Mouse (Mus musculus): ENCODE measurements around the gene Usp20. TPM values are rescaled to one million over a fixed set of nuclear protein-coding genes. Genes with fewer than 3 reads are reported as not detected.

The Usp20 gene
- polyA plus RNA-seq, 1 experiment from 2014 or later = 38.5 TPM

DNA sequence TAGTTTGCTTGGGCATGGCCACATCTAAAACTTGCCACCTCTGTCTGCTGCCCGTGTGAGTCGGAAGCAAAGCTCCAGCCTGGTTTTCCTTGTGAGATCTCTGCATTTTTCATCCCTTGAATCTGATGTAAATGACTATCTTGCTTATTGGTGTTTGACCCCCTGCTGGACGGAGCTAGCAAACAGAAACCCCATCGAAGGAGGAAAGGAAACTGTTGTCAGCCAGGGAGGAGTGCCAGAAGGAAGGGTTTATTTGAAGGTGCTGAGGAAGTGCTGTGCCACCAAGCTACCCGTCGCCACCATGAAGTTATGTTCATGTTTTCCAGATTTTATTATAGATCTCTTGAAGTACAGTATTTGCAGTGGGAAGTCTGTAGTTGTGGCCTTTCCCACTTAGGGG lies 27.3 kb upstream of the Usp20 start:
- 60% methylated on average over 6 of the region's 6 CpGs for WGBS
- 0 out of 2 replicates have a peak overlapping the region, but pooled peaks have one; percentile 93 for H3K4me2 ChIP-seq

GRCm38 (mm10) chr2:30957511-30957910 lies 24.6 kb upstream of the Usp20 start:
- Histone ChIP-seq H3K27me3 (no peaks in the 10 kb centered on the region), H3K9me3 (replicated peaks) (no peaks in the 10 kb centered on the region), H3K4me3 (no peak overlapping the region), H3K27ac (no peak overlapping the region), H3K36me3 (peaks cover 62% of the 10 kb centered on the region), H3K4me2 (no peak overlapping the region), H3K9ac (no peak overlapping the region), H3K4me1 (replicated peaks) (peaks cover 23% of the 10 kb centered on the region)
- no peak for ATAC-seq (replicated peaks; ENCODE audit: insufficient number of reproducible peaks, insufficient read depth, low FRiP score, low read depth)
- 81% methylated on average over 4 of the region's 4 CpGs for WGBS

More for the DNA sequence above, 27.3 kb upstream of the Usp20 start:
- H3K27ac ChIP-seq = no peak overlapping the region
- peaks cover 36% of the 10 kb centered on the region for H3K36me3 ChIP-seq
- no peak for ATAC-seq (replicated peaks; ENCODE audit: insufficient number of reproducible peaks, insufficient read depth, low FRiP score, low read depth)
- no peak overlapping the region for H3K4me3 ChIP-seq
- 0 out of 2 replicates have a peak overlapping the region, but pooled peaks have one; percentile 95 for H3K9ac ChIP-seq
- peaks cover 25% of the 10 kb centered on the region for H3K4me1 ChIP-seq (replicated peaks)
- H3K9me3 ChIP-seq (replicated peaks) = no peaks in the 10 kb centered on the region
- H3K27me3 ChIP-seq = no peaks in the 10 kb centered on the region

DNA sequence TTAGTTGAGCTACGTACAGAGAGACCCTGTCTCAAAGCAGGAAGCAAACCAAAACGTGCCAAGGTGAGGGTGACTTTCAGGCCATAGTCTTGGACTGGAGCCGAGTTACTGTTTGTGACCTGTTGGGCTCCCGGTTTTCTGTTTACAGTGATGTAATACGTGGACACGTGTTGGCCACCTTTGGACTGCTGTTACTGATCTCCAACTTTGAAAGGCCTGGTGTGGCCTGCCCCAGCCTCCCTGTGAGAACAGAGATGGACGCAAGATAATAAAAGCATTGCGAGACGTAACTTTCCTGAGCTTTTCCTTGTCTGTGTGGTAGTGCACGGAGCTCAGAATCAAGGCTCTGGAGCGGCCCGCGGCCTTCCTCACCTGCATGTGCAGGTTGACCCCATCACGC lies 23.4 kb upstream of the Usp20 start:
- no peak for ATAC-seq (replicated peaks; ENCODE audit: insufficient number of reproducible peaks, insufficient read depth, low FRiP score, low read depth)
- H3K27ac ChIP-seq = no peak overlapping the region
- no peaks in the 10 kb centered on the region for H3K9me3 ChIP-seq (replicated peaks)
- no peaks in the 10 kb centered on the region for H3K27me3 ChIP-seq
- H3K9ac ChIP-seq = no peak overlapping the region
- 88% methylated on average over 14 of the region's 14 CpGs for WGBS
- H3K4me1 ChIP-seq (replicated peaks) = peaks cover 18% of the 10 kb centered on the region
- no peak overlapping the region for H3K4me3 ChIP-seq
- no peak overlapping the region for H3K4me2 ChIP-seq
- H3K36me3 ChIP-seq = peaks cover 73% of the 10 kb centered on the region

- H3K9me3 ChIP-seq (replicated peaks) = no peaks in the 10 kb centered on the region
- WGBS = 43% methylated on average over 5 of the region's 5 CpGs
Observed at GRCm38 (mm10) chr2:30959856-30960255, 22.2 kb upstream of the Usp20 start.

GRCm38 (mm10) chr2:30962570-30963254 lies 19.4 kb upstream of the Usp20 start:
- no peak overlapping the region for H3K27ac ChIP-seq
- H3K4me2 ChIP-seq = no peak overlapping the region
- peaks cover 17% of the 10 kb centered on the region for H3K4me1 ChIP-seq (replicated peaks)
- H3K9ac ChIP-seq = no peak overlapping the region
- peaks cover 70% of the 10 kb centered on the region for H3K36me3 ChIP-seq
- no peak overlapping the region for H3K4me3 ChIP-seq
- 68% methylated on average over 11 of the region's 11 CpGs for WGBS
- no peaks in the 10 kb centered on the region for H3K27me3 ChIP-seq
- no peaks in the 10 kb centered on the region for H3K9me3 ChIP-seq (replicated peaks)
- ATAC-seq (replicated peaks; ENCODE audit: insufficient number of reproducible peaks, insufficient read depth, low FRiP score, low read depth) = no peak

More at GRCm38 (mm10) chr2:30959856-30960255, 22.2 kb upstream of the Usp20 start:
- Histone ChIP-seq H3K4me3 (no peak overlapping the region), H3K36me3 (peaks cover 81% of the 10 kb centered on the region), H3K4me1 (replicated peaks) (peaks cover 7% of the 10 kb centered on the region), H3K27ac (no peak overlapping the region), H3K9ac (no peak overlapping the region), H3K4me2 (no peak overlapping the region), H3K27me3 (no peaks in the 10 kb centered on the region)
- ATAC-seq (replicated peaks; ENCODE audit: insufficient number of reproducible peaks, insufficient read depth, low FRiP score, low read depth) = no peak

DNA sequence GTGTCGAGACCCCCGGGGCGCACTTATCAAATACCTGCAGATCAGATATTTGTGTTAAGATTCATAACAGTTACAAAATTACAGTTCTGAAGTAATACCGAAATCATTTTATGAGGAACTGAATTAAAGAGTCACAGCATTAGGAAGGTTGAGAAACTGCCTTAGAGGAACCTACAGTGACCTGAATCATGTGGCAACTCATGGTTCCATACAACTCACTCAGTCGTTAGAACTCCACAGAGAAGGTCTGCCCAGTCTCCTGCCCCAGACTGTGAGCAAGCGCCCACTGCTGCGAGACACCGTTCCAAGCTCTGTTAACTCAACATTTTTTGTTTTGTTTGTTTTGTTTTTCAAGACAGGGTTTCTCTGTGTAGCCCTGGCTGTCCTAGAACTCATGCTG lies 16.5 kb upstream of the Usp20 start:
- Histone ChIP-seq H3K27me3 (no peaks in the 10 kb centered on the region), H3K4me2 (no peak overlapping the region; the same call in 1 of the 2 replicates), H3K36me3 (peaks cover 41% of the 10 kb centered on the region), H3K9ac (no peak overlapping the region), H3K4me3 (no peak overlapping the region), H3K4me1 (replicated peaks) (peaks cover 19% of the 10 kb centered on the region), H3K27ac (no peak overlapping the region), H3K9me3 (replicated peaks) (no peaks in the 10 kb centered on the region)
- ATAC-seq (replicated peaks; ENCODE audit: insufficient number of reproducible peaks, insufficient read depth, low FRiP score, low read depth) = no peak
- 91% methylated on average over 8 of the region's 8 CpGs for WGBS

GRCm38 (mm10) chr2:30966826-30967225 lies 15.3 kb upstream of the Usp20 start:
- H3K4me1 ChIP-seq (replicated peaks) = peaks cover 19% of the 10 kb centered on the region
- no peaks in the 10 kb centered on the region for H3K27me3 ChIP-seq
- H3K36me3 ChIP-seq = peaks cover 30% of the 10 kb centered on the region
- peak overlapping the region; percentile 100 for H3K4me3 ChIP-seq
- H3K9ac ChIP-seq = peak overlapping the region; percentile 93
- ATAC-seq (replicated peaks; ENCODE audit: insufficient number of reproducible peaks, insufficient read depth, low FRiP score, low read depth) = no peak; the same call in 1 of the 2 replicates
- WGBS = 13% methylated on average over 16 of the region's 16 CpGs
- H3K27ac ChIP-seq = no peak overlapping the region
- peak overlapping the region; percentile 93 for H3K4me2 ChIP-seq
- no peaks in the 10 kb centered on the region for H3K9me3 ChIP-seq (replicated peaks)

GRCm38 (mm10) chr2:30967352-30968327 lies 14.4 kb upstream of the Usp20 start, which contains the start of gene Tor1a:
Gene Tor1a (minus strand): TSS chr2:30967933.
- Histone ChIP-seq H3K27ac (peak within 1 kb of the TSS; percentile 74), H3K9ac (peak within 1 kb of the TSS; percentile 93), H3K36me3 (peaks cover 22% of the 10 kb centered on the region), H3K27me3 (no peaks in the 10 kb centered on the region), H3K4me2 (peak within 1 kb of the TSS; percentile 93), H3K9me3 (replicated peaks) (no peaks in the 10 kb centered on the region), H3K4me3 (peak within 1 kb of the TSS; percentile 100), H3K4me1 (replicated peaks) (peaks cover 19% of the 10 kb centered on the region)
- ATAC-seq (replicated peaks; ENCODE audit: insufficient number of reproducible peaks, insufficient read depth, low FRiP score, low read depth) = peak; percentile 94
- WGBS = 2% methylated on average over 59 of the region's 59 CpGs

GRCm38 (mm10) chr2:30983024-30983423 lies 945 bp downstream of the Usp20 start:
- peaks cover 12% of the 10 kb centered on the region; the same call in 1 of the 2 replicates for H3K36me3 ChIP-seq
- 43% methylated on average over 7 of the region's 7 CpGs for WGBS
- H3K9ac ChIP-seq = peak overlapping the region; percentile 72; the same call in 1 of the 2 replicates
- no peaks in the 10 kb centered on the region for H3K9me3 ChIP-seq (replicated peaks)
- peaks cover 42% of the 10 kb centered on the region for H3K4me1 ChIP-seq (replicated peaks)
- H3K27ac ChIP-seq = peak overlapping the region; percentile 73; the same call in 1 of the 2 replicates
- H3K4me3 ChIP-seq = peak overlapping the region; percentile 84
- no peaks in the 10 kb centered on the region for H3K27me3 ChIP-seq
- no peak for ATAC-seq (replicated peaks; ENCODE audit: insufficient number of reproducible peaks, insufficient read depth, low FRiP score, low read depth)
- H3K4me2 ChIP-seq = peak overlapping the region; percentile 78

DNA sequence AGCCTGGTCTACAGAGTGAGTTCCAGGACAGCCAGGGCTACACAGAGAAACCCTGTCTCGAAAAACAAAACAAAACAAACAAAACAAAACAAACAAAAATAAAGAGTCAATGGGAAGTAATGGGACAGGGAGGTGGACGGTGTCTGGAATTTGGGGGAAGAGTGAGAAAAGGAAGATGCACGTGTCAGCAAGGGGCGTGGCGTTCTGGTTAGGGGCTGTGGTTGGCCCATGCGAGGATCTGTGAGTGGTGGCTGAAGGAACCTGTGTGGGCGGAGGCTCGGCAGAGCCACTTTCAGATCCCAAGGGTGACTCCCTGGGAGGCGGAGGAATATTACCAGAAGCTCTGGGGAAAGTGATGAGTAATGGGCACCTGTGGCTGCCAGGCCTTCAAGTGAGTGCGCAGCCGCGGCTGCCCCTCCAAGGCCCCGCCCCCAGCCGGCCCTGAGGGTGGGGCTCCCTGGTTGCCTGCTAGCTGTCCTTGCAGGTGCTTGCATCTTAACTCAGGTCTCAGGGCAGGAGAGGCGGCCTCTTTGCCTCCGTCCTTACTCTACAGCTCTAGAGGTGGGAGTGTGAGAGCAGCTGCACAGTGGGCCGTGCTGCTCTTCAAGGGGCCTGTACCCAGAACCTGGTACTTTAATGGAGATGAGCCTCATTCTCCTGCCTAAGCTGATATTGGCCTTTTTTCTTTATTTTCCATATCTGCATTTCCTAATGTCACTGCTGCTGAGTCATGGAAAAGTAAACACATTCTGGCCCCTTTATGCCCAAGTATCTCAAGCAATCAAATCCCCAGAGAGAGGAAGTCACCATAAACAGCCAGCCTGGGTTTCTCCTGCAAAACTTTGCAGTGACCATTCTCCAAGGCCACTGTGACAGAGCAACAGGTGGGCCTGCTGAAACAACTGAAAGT lies 3.3 kb downstream of the Usp20 start:
- peak overlapping the region; percentile 35; the same call in 1 of the 2 replicates for H3K4me2 ChIP-seq
- H3K27ac ChIP-seq = no peak overlapping the region
- no peak overlapping the region for H3K4me3 ChIP-seq
- peaks cover 39% of the 10 kb centered on the region for H3K4me1 ChIP-seq (replicated peaks)
- 33% methylated on average over 17 of the region's 17 CpGs for WGBS
- no peak for ATAC-seq (replicated peaks; ENCODE audit: insufficient number of reproducible peaks, insufficient read depth, low FRiP score, low read depth)
- no peaks in the 10 kb centered on the region for H3K36me3 ChIP-seq
- H3K27me3 ChIP-seq = no peaks in the 10 kb centered on the region
- no peak overlapping the region for H3K9ac ChIP-seq
- H3K9me3 ChIP-seq (replicated peaks) = no peaks in the 10 kb centered on the region
